Comparison of ENCODE assay signal across 9 mouse cellular contexts in genomic region chr14:118804351-118804750, GRCm38 (mm10). TPM values are rescaled to one million over a fixed set of nuclear protein-coding genes. Genes with fewer than 3 reads are reported as not detected.
DNase-seq lines count a peak whose midpoint lies in the region; ATAC-seq and TF ChIP-seq lines count a peak whose summit lies in the region.
"Had no signal": no experiment of that assay in that cellular context is flagged by ENCODE, and none has a peak within 500 bp of the region (broad histone marks: within the 10 kb centered on the region; RNA-seq: fewer than 3 reads in every experiment).

No protein-coding gene starts in this region.

- TF ChIP-seq EP300 in liver, embryonic 14.5 days (IDR thresholded peaks at IDR 0.05; ENCODE audit: low read depth) = no peak

- no peaks in the 10 kb centered on the region for H3K9me3 ChIP-seq in liver, embryonic 14.5 days (ENCODE audit: control insufficient read depth, low read length)

- peak; percentile 31; the same call in 1 of the 2 replicates for TF ChIP-seq CTCF in left cerebral cortex, adult 2 months (IDR thresholded peaks at IDR 0.05)
- TF ChIP-seq CTCF in liver, embryonic 14.5 days (IDR thresholded peaks at IDR 0.05; ENCODE audit: low read depth) = peak; percentile 90

- no peak for DNase-seq in left cerebral cortex, adult 2 months (ENCODE audit: extremely low spot score in 1 of 2, low spot score in 2 of 2)
- DNase-seq in left cerebral cortex, postnatal 25 days (ENCODE audit: low spot score in 2 of 2) = no peak
- DNase-seq in ES-CJ7 (ENCODE audit: low read depth, low spot score) = peak; percentile 63
- peak; percentile 54 for DNase-seq in c-Kit-negative CD71-positive TER-119-positive erythroid progenitor cells, embryonic 14.5 days (ENCODE audit: low read depth, low spot score)
- no peak for DNase-seq in liver, embryonic 14.5 days (ENCODE audit: low read depth in 3 of 3, low spot score in 3 of 3)
- no peak for DNase-seq in gastrocnemius, postnatal 36 days
- no peak for DNase-seq in natural killer cell, adult 2 months (ENCODE audit: low spot score in 2 of 2)

- no peak overlapping the region for H3K4me2 ChIP-seq in liver, embryonic 14.5 days (ENCODE audit: low read depth)

- H3K27me3 ChIP-seq in liver, embryonic 14.5 days (ENCODE audit: control insufficient read depth, insufficient read depth, low read length) = peaks cover 2% of the 10 kb centered on the region; the same call in 1 of the 2 replicates

- H3K4me1 ChIP-seq in liver, embryonic 14.5 days (replicated peaks; ENCODE audit: control insufficient read depth in 2 of 2, insufficient read depth in 2 of 2, low read length in 1 of 2) = peaks cover 23 to 35% of the 10 kb centered on the region in 2 experiments

- 28% methylated on average over 6 of the region's 6 CpGs for WGBS in liver, embryonic 14.5 days (ENCODE audit: insufficient replicate concordance)

- H3K27ac ChIP-seq in left cerebral cortex, adult 2 months = no peak overlapping the region
- H3K27ac ChIP-seq in liver, embryonic 14.5 days = no peak overlapping the region

- no peaks in the 10 kb centered on the region for H3K36me3 ChIP-seq in liver, embryonic 14.5 days (replicated peaks; ENCODE audit: control insufficient read depth, insufficient read depth, low read depth)

- no peak for ATAC-seq in liver, embryonic 14.5 days (ENCODE audit: insufficient read depth)
- ATAC-seq in frontal cortex, adult (ENCODE audit: low TSS enrichment) = no peak
- ATAC-seq: activated CD4-positive, CD25-positive, alpha-beta regulatory T cell, adult 4 months had no signal

- intact Hi-C loops in left cerebral cortex, adult 2 months (cut with DNase I) = no loop called here
- intact Hi-C loops in left cerebral cortex, postnatal 25 days (cut with DNase I) = no loop called here
- intact Hi-C loops in gastrocnemius, postnatal 36 days (cut with DNase I) = no loop called here

- no peak overlapping the region for H3K4me3 ChIP-seq in left cerebral cortex, adult 2 months
- H3K4me3 ChIP-seq in liver, embryonic 14.5 days (ENCODE audit: insufficient read depth in 1 of 2, low read depth in 2 of 2, low read length in 2 of 2) = no peak overlapping the region

- no peak overlapping the region for H3K9ac ChIP-seq in liver, embryonic 14.5 days (replicated peaks)

RNA-seq across cellular contexts. Expression of gene Cldn10, which starts 16.6 kb away (rescaled TPM):
- 10 to 100 TPM; 25.8 to 25.9 TPM for total RNA-seq in left cerebral cortex, adult 2 months (2021)
- total RNA-seq in left cerebral cortex, postnatal 25 days (2021) = 10 to 100 TPM; 28.4 to 30.2 TPM
- polyA plus RNA-seq in liver, embryonic 14.5 days (2012; rRNA removed) = 0.05 and 0.06 TPM in 2 replicates
- 0.45 and 0.51 TPM in 2 replicates for polyA plus RNA-seq in liver, embryonic 14.5 days (2014; fragmentation: Nextera tagmentation; extraction: Ambion mirVana)
- not detected for total RNA-seq in gastrocnemius, postnatal 36 days (2021)

Comparison
In these comparisons a context has a peak if more than half of its experiments do, and no peak if none do; other contexts are left out.
1. DNase-seq: peak in ES-CJ7 (single experiment) and c-Kit-negative CD71-positive TER-119-positive erythroid progenitor cells, embryonic 14.5 days (single experiment); none in left cerebral cortex, adult 2 months (0 of 2), left cerebral cortex, postnatal 25 days (0 of 2), liver, embryonic 14.5 days (0 of 3), gastrocnemius, postnatal 36 days (0 of 2) and natural killer cell, adult 2 months (0 of 2).
2. RNA of gene Cldn10, which starts 16.6 kb away (total RNA-seq): 28.4 to 30.2 TPM in left cerebral cortex, postnatal 25 days and 25.8 to 25.9 TPM in left cerebral cortex, adult 2 months; not detected in gastrocnemius, postnatal 36 days; every median in the first group is over 10 times any median in the second.